Mouse (Mus musculus) heart, postnatal 4 days (tissue): ENCODE results near the gene Casr. TPM values are rescaled to one million over a fixed set of nuclear protein-coding genes. Genes with fewer than 3 reads are reported as not detected.
A peak's percentile ranks its signal among the peaks of the same experiment; 100 is the strongest.

Experiments used
- DNase-seq: peaks from one replicate; pipeline ENCODE4 v3.0.0; 2021
- total RNA-seq, 2 experiments: library from RNA; stranded (reverse); gene quantifications; 2 replicates each; pipeline ENCODE4 v1.2.3; 2021

Gene Casr
- total RNA-seq, 2 experiments from 2014 or later = 0.14 to 0.33 TPM

GRCm38 (mm10) chr16:36516355-36516754 is 45.6 kb downstream of the Casr start:
- DNase-seq = no peak

- no peak for DNase-seq
Measured at GRCm38 (mm10) chr16:36507300-36507699, 54.6 kb downstream of the Casr start.

GRCm38 (mm10) chr16:36506827-36507226 is 55.1 kb downstream of the Casr start:
- DNase-seq = no peak

GRCm38 (mm10) chr16:36505913-36506312 is 56.0 kb downstream of the Casr start:
- DNase-seq = no peak

- DNase-seq = no peak
Measured at GRCm38 (mm10) chr16:36505134-36505533, 56.8 kb downstream of the Casr start.

- DNase-seq = peak; percentile 8
Measured at GRCm38 (mm10) chr16:36502286-36502685, 59.7 kb downstream of the Casr start.

GRCm38 (mm10) chr16:36492420-36492819 is 69.5 kb downstream of the Casr start:
- DNase-seq = no peak

- no peak for DNase-seq
Measured at GRCm38 (mm10) chr16:36476866-36477265, 85.1 kb downstream of the Casr start.

- DNase-seq = no peak
Measured at GRCm38 (mm10) chr16:36475530-36475929, 86.4 kb downstream of the Casr start.

GRCm38 (mm10) chr16:36474849-36475248 is 87.1 kb downstream of the Casr start:
- DNase-seq = no peak

GRCm38 (mm10) chr16:36473217-36474216 is 88.4 kb downstream of the Casr start:
- peak; percentile 59 for DNase-seq

GRCm38 (mm10) chr16:36471066-36471633 is 90.8 kb downstream of the Casr start:
- no peak for DNase-seq

- peak; percentile 43 for DNase-seq
Measured at GRCm38 (mm10) chr16:36469955-36470478, 91.9 kb downstream of the Casr start.

- no peak for DNase-seq
Measured at GRCm38 (mm10) chr16:36469367-36469766, 92.6 kb downstream of the Casr start.

- peak; percentile 11 for DNase-seq
Measured at GRCm38 (mm10) chr16:36468862-36469261, 93.1 kb downstream of the Casr start.

- no peak for DNase-seq
Measured at GRCm38 (mm10) chr16:36467936-36468335, 94.0 kb downstream of the Casr start.

GRCm38 (mm10) chr16:36465436-36465835 is 96.5 kb downstream of the Casr start:
- no peak for DNase-seq

GRCm38 (mm10) chr16:36464076-36464475 is 97.9 kb downstream of the Casr start:
- DNase-seq = no peak

GRCm38 (mm10) chr16:36460426-36460825 is 101.5 kb downstream of the Casr start:
- no peak for DNase-seq

GRCm38 (mm10) chr16:36455342-36455802 is 106.6 kb downstream of the Casr start, which contains the start of gene Stfa3:
Stfa3 (minus strand) TSS chr16:36455392.
- no peak for DNase-seq
